Mouse (Mus musculus) MEL (cell line): ENCODE results near the gene Plekho1. TPM values are rescaled to one million over a fixed set of nuclear protein-coding genes. Genes with fewer than 3 reads are reported as not detected.
A peak's percentile ranks its signal among the peaks of the same experiment; 100 is the strongest.

Source experiments
- DNase-seq: peaks from one replicate; pipeline ENCODE4 v3.0.0; 2011; ENCODE audit warnings: low read depth, low spot score
- H3K27ac ChIP-seq: 2 replicates; pipeline ENCODE4 v1.5.1; 2012; ENCODE audit warnings: low read depth, mild to moderate bottlenecking, control low read depth, low read length, moderate library complexity; ENCODE audit not compliant: control insufficient read depth
- H3K27me3 ChIP-seq, 2 experiments: fragments of 150-350 bp in 1 of 2; sonication (generic) in 1 of 2; 2 replicates each; pipeline ENCODE4 v1.6.1; 2012; ENCODE audit warnings: low read length in 2 of 2, mild to moderate bottlenecking in 2 of 2, improper control_type of control experiment in 1 of 2, moderate library complexity in 1 of 2; ENCODE audit not compliant: insufficient read depth in 2 of 2, control insufficient read depth in 1 of 2
- H3K36me3 ChIP-seq, 2 experiments: 2 replicates each; pipeline ENCODE4 v1.6.1; 2012 to 2014; ENCODE audit warnings: low read length in 2 of 2, improper control_type of control experiment in 1 of 2, inconsistent platforms in 1 of 2, mild to moderate bottlenecking in 1 of 2; ENCODE audit not compliant: insufficient read depth in 2 of 2, control insufficient read depth in 1 of 2
- H3K4me1 ChIP-seq, 2 experiments: fragments of 150-350 bp in 1 of 2; sonication (generic) in 1 of 2; 2 replicates each; pipeline ENCODE4 v1.6.1; 2012; ENCODE audit warnings: low read length in 2 of 2, improper control_type of control experiment in 1 of 2, mild to moderate bottlenecking in 1 of 2; ENCODE audit not compliant: insufficient read depth in 2 of 2, control insufficient read depth in 1 of 2
- H3K4me3 ChIP-seq, 2 experiments: fragments of 150-350 bp in 1 of 2; sonication (generic) in 1 of 2; 2 replicates each; pipeline ENCODE4 v1.5.1; 2012; ENCODE audit warnings: low read depth in 2 of 2, low read length in 2 of 2, mild to moderate bottlenecking in 2 of 2, moderate library complexity in 2 of 2, control low read depth in 1 of 2, improper control_type of control experiment in 1 of 2; ENCODE audit not compliant: control insufficient read depth in 1 of 2, insufficient read depth in 1 of 2
- H3K79me2 ChIP-seq: 2 replicates; pipeline ENCODE4 v1.6.1; 2012; ENCODE audit warnings: mild to moderate bottlenecking, low read length, moderate library complexity; ENCODE audit not compliant: control insufficient read depth, poor library complexity, insufficient read depth
- H3K9ac ChIP-seq: 2 replicates; pipeline ENCODE4 v1.6.1; 2012; ENCODE audit warnings: low read depth, mild to moderate bottlenecking, control low read depth, low read length, moderate library complexity; ENCODE audit not compliant: control insufficient read depth, poor library complexity, severe bottlenecking
- H3K9me3 ChIP-seq: fragments of 150-350 bp; sonication (generic); replicated peaks from 2 replicates; pipeline ENCODE4 v1.6.1; 2012; ENCODE audit warnings: mild to moderate bottlenecking, low read length, improper control_type of control experiment, moderate library complexity; ENCODE audit not compliant: insufficient read depth
- BHLHE40 ChIP-seq: IDR thresholded peaks from 2 replicates; pipeline ENCODE4 v1.6.1; 2012; ENCODE audit warnings: low read depth, mild to moderate bottlenecking, inconsistent platforms, low read length, improper control_type of control experiment, borderline replicate concordance
- CHD1 ChIP-seq: IDR thresholded peaks from 2 replicates; pipeline ENCODE4 v1.6.1; 2012; ENCODE audit warnings: low read depth, mild to moderate bottlenecking, inconsistent platforms, low read length, improper control_type of control experiment
- E2F4 ChIP-seq: IDR thresholded peaks from 2 replicates; pipeline ENCODE4 v1.6.1; 2011; ENCODE audit warnings: low read depth, low read length, improper control_type of control experiment, borderline replicate concordance
- ELF1 ChIP-seq: IDR thresholded peaks from 2 replicates; pipeline ENCODE4 v1.6.1; 2014; ENCODE audit warnings: low read depth, mild to moderate bottlenecking, inconsistent platforms, low read length, improper control_type of control experiment, moderate library complexity
- EP300 ChIP-seq, 2 experiments: IDR thresholded peaks; 2 replicates each; pipeline ENCODE4 v1.6.1; 2011; ENCODE audit warnings: improper control_type of control experiment in 2 of 2, low read length in 2 of 2, low read depth in 1 of 2, mild to moderate bottlenecking in 1 of 2
- GABPA ChIP-seq: IDR thresholded peaks from 2 replicates; pipeline ENCODE4 v1.6.1; 2012; ENCODE audit warnings: low read depth, mild to moderate bottlenecking, inconsistent platforms, low read length, improper control_type of control experiment, moderate library complexity
- KAT2A ChIP-seq: conservative IDR thresholded peaks from 2 replicates; pipeline ENCODE4 v1.6.1; 2012; ENCODE audit warnings: low read depth, low read length, improper control_type of control experiment, inconsistent platforms
- MAX ChIP-seq: IDR thresholded peaks from 2 replicates; pipeline ENCODE4 v1.6.1; 2011; ENCODE audit warnings: low read length, improper control_type of control experiment
- MAZ ChIP-seq: IDR thresholded peaks from 2 replicates; pipeline ENCODE4 v1.6.1; 2012; ENCODE audit warnings: low read depth, mild to moderate bottlenecking, inconsistent platforms, low read length, improper control_type of control experiment
- MEF2A ChIP-seq: IDR thresholded peaks from 2 replicates; pipeline ENCODE4 v1.6.1; 2014; ENCODE audit warnings: low read depth, mild to moderate bottlenecking, inconsistent platforms, low read length, improper control_type of control experiment; ENCODE audit not compliant: poor library complexity, insufficient replicate concordance, severe bottlenecking; ENCODE audit errors: extremely low read depth
- MYB ChIP-seq: IDR thresholded peaks from 2 replicates; pipeline ENCODE4 v1.6.1; 2011; ENCODE audit warnings: mild to moderate bottlenecking, low read depth, low read length, improper control_type of control experiment
- MYC ChIP-seq: IDR thresholded peaks from 2 replicates; pipeline ENCODE4 v1.6.1; 2011; ENCODE audit warnings: low read depth, mild to moderate bottlenecking, low read length, improper control_type of control experiment, moderate library complexity
- POLR2A ChIP-seq, 2 experiments: IDR thresholded peaks; 2 replicates each; pipeline ENCODE4 v1.6.1; 2011 to 2012; ENCODE audit warnings: low read length in 2 of 2, mild to moderate bottlenecking in 2 of 2, control low read depth in 1 of 2, improper control_type of control experiment in 1 of 2, low read depth in 1 of 2, moderate library complexity in 1 of 2; ENCODE audit not compliant: control insufficient read depth in 1 of 2, insufficient read depth in 1 of 2, poor library complexity in 1 of 2
- POLR2AphosphoS2 ChIP-seq: IDR thresholded peaks from 2 replicates; pipeline ENCODE4 v1.6.1; 2011; ENCODE audit warnings: low read length, improper control_type of control experiment
- POLR2AphosphoS5 ChIP-seq: IDR thresholded peaks from 2 replicates; pipeline ENCODE4 v1.6.1; 2012; ENCODE audit warnings: low read depth, borderline replicate concordance, mild to moderate bottlenecking, inconsistent platforms, low read length, moderate library complexity, mixed read lengths
- RAD21 ChIP-seq: IDR thresholded peaks from 2 replicates; pipeline ENCODE4 v1.6.1; 2011; ENCODE audit warnings: mild to moderate bottlenecking, low read depth, low read length, improper control_type of control experiment
- TAL1 ChIP-seq: IDR thresholded peaks from 2 replicates; pipeline ENCODE4 v1.6.1; 2012; ENCODE audit warnings: mild to moderate bottlenecking, inconsistent platforms, low read length, moderate library complexity, mixed read lengths
- UBTF ChIP-seq: IDR thresholded peaks from 2 replicates; pipeline ENCODE4 v1.6.1; 2012; ENCODE audit warnings: low read depth, mild to moderate bottlenecking, inconsistent platforms, low read length, improper control_type of control experiment, moderate library complexity, borderline replicate concordance; ENCODE audit not compliant: insufficient read depth
- USF1 ChIP-seq: IDR thresholded peaks from 2 replicates; pipeline ENCODE4 v1.6.1; 2014; ENCODE audit warnings: low read depth, mild to moderate bottlenecking, inconsistent platforms, low read length, improper control_type of control experiment, moderate library complexity
- USF2 ChIP-seq, 2 experiments: IDR thresholded peaks; 2 replicates each; pipeline ENCODE4 v1.6.1; 2011 to 2012; ENCODE audit warnings: improper control_type of control experiment in 2 of 2, low read length in 2 of 2, borderline replicate concordance in 1 of 2, inconsistent platforms in 1 of 2, low read depth in 1 of 2, mild to moderate bottlenecking in 1 of 2; ENCODE audit not compliant: insufficient read depth in 1 of 2
- ZKSCAN1 ChIP-seq: IDR thresholded peaks from 2 replicates; pipeline ENCODE4 v1.6.1; 2012; ENCODE audit warnings: low read depth, mild to moderate bottlenecking, inconsistent platforms, low read length, improper control_type of control experiment, moderate library complexity
- ZNF384 ChIP-seq: IDR thresholded peaks from 2 replicates; pipeline ENCODE4 v1.6.1; 2012; ENCODE audit warnings: low read depth, mild to moderate bottlenecking, inconsistent platforms, low read length, improper control_type of control experiment
- polyA plus RNA-seq, 2 experiments: library from polyadenylated mRNA; stranded (reverse) in 1 of 2; unstranded in 1 of 2; fragments of >175 nt in 1 of 2; fragments of >200 nt in 1 of 2; gene quantifications; 2 replicates each; pipeline versions ENCODE4 v1.2.1 to v1.2.4; 2012; ENCODE audit warnings: low replicate concordance in 2 of 2, low read depth in 1 of 2; ENCODE audit not compliant: insufficient read length in 2 of 2, insufficient read depth in 1 of 2, missing spikeins in 1 of 2
- total RNA-seq: library from RNA; depleted of rRNA; stranded (reverse); fragments of 300-350 nt; gene quantifications from 2 replicates; pipeline ENCODE4 v1.2.3, GENCODE M21; 2012

Gene Plekho1
- total and polyA plus RNA-seq, 3 experiments, result 4.2 to 19.2 TPM; not detected in 1

DNA sequence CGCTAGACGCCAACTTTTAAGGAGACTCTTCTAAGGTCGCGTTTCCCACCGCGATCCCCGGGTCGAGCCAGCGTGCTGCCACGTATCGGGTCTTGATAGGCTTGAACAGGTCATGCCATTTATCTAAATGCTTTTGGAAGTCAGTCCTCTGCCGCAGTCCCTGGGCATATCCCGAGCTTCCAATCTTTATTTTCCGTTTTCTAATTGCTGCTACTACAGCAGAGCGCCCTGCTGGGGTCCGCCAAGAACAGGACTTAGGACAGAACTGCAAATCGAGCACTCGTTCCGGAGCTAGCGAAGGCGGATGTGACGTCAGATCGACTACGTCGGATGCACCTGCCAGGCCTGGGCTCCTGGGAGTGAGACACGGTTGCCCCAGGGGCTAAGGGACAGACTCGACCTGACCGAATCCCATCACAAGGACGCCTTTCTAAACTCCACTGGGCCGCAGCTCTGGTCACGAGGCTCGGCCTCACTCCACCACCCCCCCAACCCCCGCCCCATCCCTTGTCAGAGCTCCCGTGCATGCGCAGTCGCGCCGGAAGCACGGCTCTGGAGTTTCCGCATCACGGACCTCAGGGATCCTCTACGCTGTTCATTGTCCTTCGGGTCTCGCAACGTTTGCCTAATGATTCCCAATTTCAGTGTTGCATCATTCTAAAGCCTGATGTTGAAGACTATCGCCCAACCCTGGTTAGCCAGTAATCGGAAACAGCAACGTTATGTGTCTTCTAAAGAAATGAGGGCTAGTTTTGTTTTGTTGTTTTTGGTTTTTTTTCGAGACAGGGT lies 44.8 kb downstream of the Plekho1 start (continued):
- TF ChIP-seq CHD1 (peak; percentile 94), MYB (no peak), USF1 (peak; percentile 65), ZNF384 (peak; percentile 58), MAZ (peak; percentile 75; the same call in 1 of the 2 replicates), MEF2A (0 out of 2 replicates have a peak, but pooled peaks have one; percentile 48), GABPA (no peak), BHLHE40 (peak; percentile 66; the same call in 1 of the 2 replicates), RAD21 (no peak), KAT2A (peak; percentile 63), MAX (peak; percentile 66), MYC (peak; percentile 95), UBTF (no peak), EP300 (IDR thresholded peaks at IDR 0.05; ENCODE audit: low read depth in 1 of 2, low read length in 2 of 2) (peak in 1 of 2 experiments; percentile 18; a peak in 2 of 4 replicates), USF2 (IDR thresholded peaks at IDR 0.05; ENCODE audit: borderline replicate concordance in 1 of 2, insufficient read depth in 1 of 2, low read depth in 1 of 2, low read length in 2 of 2) (no peak), TAL1 (no peak)
- TF ChIP-seq, all 39 proteins: peak for 29

DNA sequence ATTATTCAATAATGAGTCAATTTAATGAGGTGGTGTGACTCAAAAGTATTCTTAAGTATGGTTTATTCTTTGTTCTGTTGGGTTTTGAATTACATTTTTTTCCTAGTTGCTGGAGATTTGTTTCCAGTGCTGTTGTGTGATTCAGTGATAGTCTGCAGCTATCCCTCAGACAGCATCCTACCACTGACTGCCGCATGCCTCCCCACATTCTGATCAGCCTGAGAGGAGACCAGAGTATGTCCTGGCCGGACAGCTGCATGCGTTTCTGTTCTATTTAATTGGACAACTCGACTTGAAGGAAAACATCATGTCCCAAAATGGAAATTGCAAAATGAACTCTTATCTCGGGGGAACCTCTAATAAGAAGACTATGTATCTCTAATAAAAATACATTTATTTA lies 47.5 kb downstream of the Plekho1 start:
- Histone ChIP-seq H3K9ac (no peak overlapping the region), H3K36me3 (peaks cover 16 to 21% of the 10 kb centered on the region in 2 experiments), H3K27ac (no peak overlapping the region; the same call in 1 of the 2 replicates), H3K27me3 (no peaks in the 10 kb centered on the region), H3K9me3 (no peaks in the 10 kb centered on the region), H3K4me1 (peaks cover 0 to 18% of the 10 kb centered on the region in 2 experiments; a peak in 2 of 4 replicates), H3K79me2 (peaks cover 2% of the 10 kb centered on the region; the same call in 1 of the 2 replicates), H3K4me3 (no peak overlapping the region)
- TF ChIP-seq E2F4, result no peak
- no peak for TF ChIP-seq POLR2AphosphoS5
- no peak for TF ChIP-seq EP300 (IDR thresholded peaks at IDR 0.05; ENCODE audit: low read depth in 1 of 2, low read length in 2 of 2)
- TF ChIP-seq POLR2A (IDR thresholded peaks at IDR 0.05; ENCODE audit: control insufficient read depth in 1 of 2, insufficient read depth in 1 of 2, low read depth in 1 of 2, low read length in 2 of 2, poor library complexity in 1 of 2), result 0 out of 4 replicates have a peak, but pooled peaks of 1 of the 2 experiments have one; percentile 11
- no peak for TF ChIP-seq USF1
- no peak for TF ChIP-seq ELF1
- peak; percentile 7; the same call in 1 of the 2 replicates for TF ChIP-seq POLR2AphosphoS2
- no peak for TF ChIP-seq ZKSCAN1
- no peak for TF ChIP-seq MYB
- no peak for DNase-seq
